Mouse (Mus musculus) T-cell, adult 2 months (primary cell): ENCODE data around the gene Mt3.

Source experiments
- DNase-seq: peaks from one replicate; pipeline ENCODE4 v3.0.0; 2022; ENCODE audit warnings: low spot score

Gene Mt3

DNA sequence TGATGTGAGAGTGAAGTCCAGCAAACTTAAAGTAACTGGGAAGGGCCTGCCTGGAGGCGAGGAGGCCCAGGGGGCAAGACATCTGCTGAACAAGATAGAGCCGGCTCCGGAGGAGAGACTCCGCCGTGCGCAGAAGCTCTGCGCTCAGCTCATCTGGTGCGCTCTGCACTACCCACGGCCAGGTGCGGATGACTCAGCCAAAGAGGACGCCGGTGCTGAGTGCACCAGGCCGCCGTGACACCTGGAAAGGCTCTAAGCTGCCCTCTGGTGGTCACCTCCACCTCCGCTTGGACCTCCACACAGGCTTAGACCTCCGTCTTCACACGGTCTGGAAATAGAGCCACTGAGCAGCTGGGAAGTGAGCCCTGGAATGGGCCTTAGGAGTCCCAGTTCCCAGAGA lies 34.1 kb downstream of the Mt3 start:
- peak; percentile 54 for DNase-seq

DNA sequence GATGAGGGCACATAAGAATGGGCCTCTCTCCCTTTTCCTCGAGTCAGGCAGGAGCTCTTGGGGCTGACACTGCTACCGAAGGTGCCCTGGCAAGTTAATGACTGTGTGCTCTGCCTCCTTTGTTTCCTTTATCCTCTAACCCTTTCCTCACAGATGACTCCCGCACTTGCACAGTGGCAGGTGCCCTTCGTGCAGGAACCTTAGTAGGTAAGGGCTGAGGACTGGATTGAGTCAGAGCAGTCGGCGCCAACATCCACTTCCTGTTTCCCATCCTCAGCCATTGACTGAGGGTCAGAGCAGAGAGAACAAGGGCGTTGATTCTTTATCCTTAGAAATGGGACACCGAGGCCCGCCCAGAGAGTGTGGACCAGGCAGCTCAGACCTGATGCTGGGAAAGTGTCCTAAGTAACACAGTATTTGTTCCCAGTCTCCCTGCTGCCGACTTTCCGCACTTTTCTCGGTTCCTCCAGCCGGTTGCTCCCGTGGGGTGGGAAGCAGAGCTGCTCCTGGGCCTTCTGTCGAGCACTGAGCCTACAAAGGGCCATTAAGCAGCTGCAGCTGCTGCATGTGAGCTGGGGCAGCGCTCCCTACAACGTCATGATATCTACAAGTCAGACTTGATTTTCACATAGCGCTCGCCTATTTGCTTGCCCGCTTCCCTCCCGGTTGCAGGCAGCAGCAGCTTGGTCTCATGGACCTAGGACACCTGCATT lies 35.0 kb downstream of the Mt3 start:
- DNase-seq: no peak

GRCm38 (mm10) chr8:94189275-94190031 lies 37.0 kb downstream of the Mt3 start:
- DNase-seq: no peak

GRCm38 (mm10) chr8:94191101-94191691 lies 38.8 kb downstream of the Mt3 start:
- DNase-seq: peak; percentile 88

DNA sequence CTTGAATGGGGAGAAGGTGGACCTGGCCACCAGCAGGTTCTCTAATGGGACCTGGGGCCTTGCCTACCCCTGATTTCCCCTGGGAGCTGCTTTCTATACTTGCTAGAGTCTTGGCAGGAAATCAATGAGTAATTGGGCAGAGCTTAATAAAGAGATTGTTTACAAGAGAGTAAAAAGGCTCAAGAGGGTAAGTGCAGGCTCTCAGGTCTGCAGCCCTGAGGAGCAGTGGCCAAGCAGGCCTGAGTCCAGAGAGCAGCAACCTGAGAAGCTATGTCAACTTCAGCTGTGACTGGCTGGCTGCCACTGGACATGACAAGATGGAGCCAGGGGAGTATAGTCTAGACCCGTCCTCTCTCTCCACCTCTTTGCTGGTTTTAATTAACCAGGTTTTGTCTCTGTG lies 40.5 kb downstream of the Mt3 start:
- no peak for DNase-seq

- DNase-seq: no peak
Measured at GRCm38 (mm10) chr8:94194591-94195223, 42.3 kb downstream of the Mt3 start.

DNA sequence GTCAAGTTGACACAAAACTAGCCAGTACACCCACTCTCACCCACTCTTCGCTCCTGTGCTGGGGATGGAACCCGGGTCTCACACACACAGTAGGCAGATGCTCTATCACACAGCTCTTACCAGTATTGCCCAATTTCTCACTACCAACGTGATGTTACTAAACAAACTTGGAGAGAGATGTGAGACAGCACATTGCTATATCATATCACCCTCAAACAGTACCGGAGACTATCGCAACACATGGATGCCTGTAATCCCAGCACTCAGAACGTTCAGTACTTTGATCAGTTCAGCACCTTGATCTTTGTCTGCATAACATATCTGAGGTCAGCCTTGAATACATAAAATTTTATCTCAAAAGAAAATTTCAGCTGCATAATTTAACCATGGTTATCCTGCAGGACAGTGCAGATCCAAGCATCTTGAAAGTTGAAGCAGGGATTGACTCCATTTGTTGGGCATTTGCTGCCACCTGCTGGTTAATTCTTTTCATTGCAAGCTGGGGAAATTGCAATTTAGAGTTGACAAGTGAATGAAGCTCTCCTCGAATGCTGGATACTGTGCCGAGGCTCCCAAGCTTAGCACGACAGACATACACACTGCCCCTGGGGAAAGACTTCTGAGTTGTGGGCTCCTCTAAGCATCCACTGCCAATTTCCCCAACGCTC lies 46.9 kb downstream of the Mt3 start:
- DNase-seq: peak; percentile 48
